Mouse (Mus musculus): ENCODE results near the gene Cmbl. TPM values are rescaled to one million over a fixed set of nuclear protein-coding genes. Genes with fewer than 3 reads are reported as not detected.

The Cmbl gene
- polyA plus RNA-seq, 1 experiment from 2014 or later = 12.4 TPM

DNA sequence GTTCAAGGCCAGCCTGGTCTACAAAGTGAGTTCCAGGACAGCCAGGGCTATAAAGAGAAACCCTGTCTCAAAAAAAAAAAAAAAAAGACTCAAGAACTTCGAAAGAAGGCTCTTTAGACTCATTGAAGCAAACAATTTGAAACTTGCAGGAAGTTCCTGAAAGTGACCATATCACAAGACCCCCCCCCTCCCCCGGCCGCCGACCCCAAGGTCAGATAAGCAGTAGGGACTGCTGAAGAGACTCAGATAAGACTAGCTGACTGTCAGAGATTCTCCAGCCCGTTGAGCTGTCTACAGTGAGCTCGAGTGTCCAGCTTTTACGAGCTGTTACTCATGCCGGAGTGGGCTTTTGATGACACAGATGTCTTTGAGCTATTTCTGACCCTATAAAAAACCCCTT lies 2.3 kb upstream of the Cmbl start:
- Histone ChIP-seq H3K4me3 (ENCODE audit: control insufficient read depth in 1 of 2, insufficient read depth in 1 of 2, low read depth in 1 of 2, low read length in 2 of 2) (no peak overlapping the region), H3K9ac (ENCODE audit: low read length) (no peak overlapping the region), H3K36me3 (ENCODE audit: control insufficient read depth, insufficient read depth, low read length) (no peaks in the 10 kb centered on the region), H3K9me3 (ENCODE audit: control insufficient read depth, low read length) (peaks cover 6% of the 10 kb centered on the region; the same call in 1 of the 2 replicates), H3K4me2 (ENCODE audit: low read length) (no peak overlapping the region), H3K27ac (replicated peaks in 1 of 2; ENCODE audit: control insufficient read depth in 1 of 2, insufficient read depth in 1 of 2, low read depth in 2 of 2, low read length in 2 of 2) (no peak overlapping the region), H3K27me3 (ENCODE audit: control insufficient read depth, insufficient read depth, low read length) (no peaks in the 10 kb centered on the region), H3K4me1 (ENCODE audit: control insufficient read depth in 2 of 2, insufficient read depth in 2 of 2, low read length in 2 of 2) (peaks cover 6 to 8% of the 10 kb centered on the region in 2 experiments; a peak in 3 of 4 replicates)
- 15% methylated on average over 8 of the region's 8 CpGs for WGBS
- ATAC-seq (ENCODE audit: insufficient number of reproducible peaks, insufficient read depth, low FRiP score, low read depth) = no peak

DNA sequence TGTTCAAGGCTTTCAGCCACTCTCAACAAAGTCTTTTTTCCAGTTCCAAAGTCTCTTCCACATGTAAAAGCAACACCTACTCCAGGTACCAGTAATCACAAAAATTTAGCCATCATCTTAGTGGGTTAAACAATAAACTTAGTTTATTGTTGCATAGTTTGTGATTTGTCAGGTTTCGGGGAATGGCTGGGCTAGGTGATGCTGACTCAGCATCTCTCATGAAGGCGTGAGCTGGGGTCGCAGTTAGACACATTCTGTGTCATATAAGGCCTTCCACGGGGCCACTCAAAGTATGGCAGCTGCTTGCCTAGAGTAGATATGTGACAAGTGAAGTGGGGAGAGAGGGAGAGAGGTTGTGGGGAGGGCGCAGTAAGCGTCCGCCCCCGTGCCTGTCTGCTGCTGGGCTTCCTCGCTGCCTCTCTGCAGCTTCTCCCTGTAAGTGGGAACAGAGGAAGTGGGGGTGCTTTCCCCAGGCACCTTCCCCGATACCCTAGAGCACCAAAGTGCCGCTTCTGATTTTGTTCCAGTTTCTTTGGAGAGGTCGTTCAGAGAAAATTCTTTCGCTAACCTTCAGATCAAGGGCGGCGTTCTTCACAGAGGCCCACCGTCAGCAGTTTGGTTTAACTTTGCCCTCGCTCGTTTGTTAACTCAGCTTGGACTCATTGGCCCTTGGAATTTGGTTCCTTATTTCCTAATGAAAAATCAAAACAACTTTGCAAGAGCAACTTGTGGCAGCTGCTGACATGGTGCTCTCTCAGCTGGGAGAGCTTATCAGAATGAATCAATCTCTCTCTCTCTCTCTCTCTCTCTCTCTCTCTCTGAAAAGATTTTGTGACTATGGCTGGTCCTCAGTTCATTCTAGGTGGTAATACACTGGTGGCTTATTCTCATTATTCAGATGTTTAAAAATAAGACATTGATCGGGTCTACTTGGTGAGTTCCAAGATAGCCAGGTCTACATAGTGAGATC lies 1.3 kb upstream of the Cmbl start:
- Histone ChIP-seq H3K4me2 (ENCODE audit: low read length) (peak overlapping the region; percentile 47), H3K4me3 (ENCODE audit: control insufficient read depth in 1 of 2, insufficient read depth in 1 of 2, low read depth in 1 of 2, low read length in 2 of 2) (0 out of 4 replicates have a peak overlapping the region, but pooled peaks of 1 of the 2 experiments have one; percentile 0), H3K27me3 (ENCODE audit: control insufficient read depth, insufficient read depth, low read length) (no peaks in the 10 kb centered on the region), H3K36me3 (ENCODE audit: control insufficient read depth, insufficient read depth, low read length) (no peaks in the 10 kb centered on the region), H3K9me3 (ENCODE audit: control insufficient read depth, low read length) (peaks cover 6% of the 10 kb centered on the region; the same call in 1 of the 2 replicates), H3K9ac (ENCODE audit: low read length) (no peak overlapping the region), H3K4me1 (ENCODE audit: control insufficient read depth in 2 of 2, insufficient read depth in 2 of 2, low read length in 2 of 2) (peaks cover 14 to 17% of the 10 kb centered on the region in 2 experiments), H3K27ac (replicated peaks in 1 of 2; ENCODE audit: control insufficient read depth in 1 of 2, insufficient read depth in 1 of 2, low read depth in 2 of 2, low read length in 2 of 2) (no peak overlapping the region)
- ATAC-seq (ENCODE audit: insufficient number of reproducible peaks, insufficient read depth, low FRiP score, low read depth) = no peak
- 42% methylated on average over 19 of the region's 19 CpGs for WGBS

DNA sequence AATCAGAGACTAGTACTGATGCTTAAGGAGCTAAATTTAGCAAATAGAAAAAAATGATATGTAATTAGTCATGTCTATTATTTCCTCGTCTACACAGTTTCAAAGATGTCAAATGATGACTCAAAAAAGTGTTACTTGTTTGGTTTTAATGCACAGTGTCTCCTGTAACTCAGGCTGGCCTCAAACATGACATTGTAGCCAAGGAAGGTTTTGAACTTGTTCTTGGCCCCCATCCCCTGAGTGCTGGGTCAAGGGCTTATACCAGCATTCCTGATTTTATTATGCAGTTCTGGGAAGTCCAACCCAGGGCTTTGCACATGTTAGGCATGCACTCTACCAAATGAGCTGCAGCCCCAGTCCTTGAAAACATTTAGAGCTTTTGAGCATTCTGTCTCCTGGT lies 597 bp downstream of the Cmbl start:
- Histone ChIP-seq H3K4me3 (ENCODE audit: control insufficient read depth in 1 of 2, insufficient read depth in 1 of 2, low read depth in 1 of 2, low read length in 2 of 2) (no peak overlapping the region), H3K4me1 (ENCODE audit: control insufficient read depth in 2 of 2, insufficient read depth in 2 of 2, low read length in 2 of 2) (peaks cover 20 to 24% of the 10 kb centered on the region in 2 experiments), H3K36me3 (ENCODE audit: control insufficient read depth, insufficient read depth, low read length) (no peaks in the 10 kb centered on the region), H3K27me3 (ENCODE audit: control insufficient read depth, insufficient read depth, low read length) (no peaks in the 10 kb centered on the region), H3K4me2 (ENCODE audit: low read length) (no peak overlapping the region), H3K9ac (ENCODE audit: low read length) (no peak overlapping the region), H3K27ac (replicated peaks in 1 of 2; ENCODE audit: control insufficient read depth in 1 of 2, insufficient read depth in 1 of 2, low read depth in 2 of 2, low read length in 2 of 2) (no peak overlapping the region), H3K9me3 (ENCODE audit: control insufficient read depth, low read length) (peaks cover 6% of the 10 kb centered on the region; the same call in 1 of the 2 replicates)
- ATAC-seq (ENCODE audit: insufficient number of reproducible peaks, insufficient read depth, low FRiP score, low read depth) = no peak
- WGBS = 53% methylated on average over 1 of the region's 1 CpGs

DNA sequence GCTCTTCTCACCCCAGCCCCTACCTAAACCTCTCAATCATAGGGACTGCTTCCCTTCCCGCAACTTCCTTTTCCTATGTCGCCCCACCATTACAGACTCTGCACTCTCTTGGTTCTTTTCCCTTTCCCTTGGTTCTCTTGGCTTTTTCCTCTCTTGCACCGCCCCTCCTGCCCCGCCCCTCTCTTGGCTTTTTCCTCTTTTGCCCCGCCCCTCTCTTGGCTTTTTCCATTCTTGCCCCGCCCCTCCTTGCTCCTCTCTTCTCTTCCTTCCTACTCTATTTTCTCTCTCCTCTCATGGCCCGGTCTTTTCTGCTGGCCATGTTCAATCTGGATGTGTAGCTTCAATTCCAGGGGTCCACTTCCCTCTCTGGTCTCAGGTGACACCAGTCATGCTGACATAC lies 2.2 kb downstream of the Cmbl start:
- no peak overlapping the region for H3K27ac ChIP-seq (replicated peaks in 1 of 2; ENCODE audit: control insufficient read depth in 1 of 2, insufficient read depth in 1 of 2, low read depth in 2 of 2, low read length in 2 of 2)
- H3K9me3 ChIP-seq (ENCODE audit: control insufficient read depth, low read length) = no peaks in the 10 kb centered on the region
- H3K36me3 ChIP-seq (ENCODE audit: control insufficient read depth, insufficient read depth, low read length) = no peaks in the 10 kb centered on the region
- no peaks in the 10 kb centered on the region for H3K27me3 ChIP-seq (ENCODE audit: control insufficient read depth, insufficient read depth, low read length)
- no peak for ATAC-seq (ENCODE audit: insufficient number of reproducible peaks, insufficient read depth, low FRiP score, low read depth)
- H3K4me1 ChIP-seq (ENCODE audit: control insufficient read depth in 2 of 2, insufficient read depth in 2 of 2, low read length in 2 of 2) = peaks cover 20 to 24% of the 10 kb centered on the region in 2 experiments
- H3K4me3 ChIP-seq (ENCODE audit: control insufficient read depth in 1 of 2, insufficient read depth in 1 of 2, low read depth in 1 of 2, low read length in 2 of 2) = no peak overlapping the region
- no peak overlapping the region for H3K9ac ChIP-seq (ENCODE audit: low read length)
- no peak overlapping the region for H3K4me2 ChIP-seq (ENCODE audit: low read length)
- WGBS = 75% methylated on average over 7 of the region's 7 CpGs

DNA sequence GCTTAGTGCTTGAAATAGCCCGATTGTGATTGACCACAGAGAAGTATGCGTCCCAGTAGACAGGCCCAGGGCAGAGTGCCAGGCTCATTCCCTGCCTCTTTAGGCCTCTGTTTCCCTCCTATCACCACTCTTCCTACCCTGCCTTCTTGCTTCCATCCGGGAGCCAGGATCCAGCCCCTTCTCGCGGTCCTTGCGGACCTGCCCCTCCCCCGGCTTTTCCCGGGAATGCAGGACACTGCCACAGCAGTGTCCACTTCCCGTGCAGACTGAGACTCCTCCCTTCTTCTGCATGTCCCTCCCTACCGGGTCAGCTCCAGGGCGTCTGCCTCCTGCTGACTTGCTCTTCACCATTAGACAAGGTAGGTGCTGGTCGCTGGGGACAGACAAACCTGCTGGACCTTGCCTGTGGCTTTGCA lies 3.4 kb downstream of the Cmbl start:
- H3K27ac ChIP-seq (replicated peaks in 1 of 2; ENCODE audit: control insufficient read depth in 1 of 2, insufficient read depth in 1 of 2, low read depth in 2 of 2, low read length in 2 of 2) = peak overlapping the region; percentile 64 to 71

DNA sequence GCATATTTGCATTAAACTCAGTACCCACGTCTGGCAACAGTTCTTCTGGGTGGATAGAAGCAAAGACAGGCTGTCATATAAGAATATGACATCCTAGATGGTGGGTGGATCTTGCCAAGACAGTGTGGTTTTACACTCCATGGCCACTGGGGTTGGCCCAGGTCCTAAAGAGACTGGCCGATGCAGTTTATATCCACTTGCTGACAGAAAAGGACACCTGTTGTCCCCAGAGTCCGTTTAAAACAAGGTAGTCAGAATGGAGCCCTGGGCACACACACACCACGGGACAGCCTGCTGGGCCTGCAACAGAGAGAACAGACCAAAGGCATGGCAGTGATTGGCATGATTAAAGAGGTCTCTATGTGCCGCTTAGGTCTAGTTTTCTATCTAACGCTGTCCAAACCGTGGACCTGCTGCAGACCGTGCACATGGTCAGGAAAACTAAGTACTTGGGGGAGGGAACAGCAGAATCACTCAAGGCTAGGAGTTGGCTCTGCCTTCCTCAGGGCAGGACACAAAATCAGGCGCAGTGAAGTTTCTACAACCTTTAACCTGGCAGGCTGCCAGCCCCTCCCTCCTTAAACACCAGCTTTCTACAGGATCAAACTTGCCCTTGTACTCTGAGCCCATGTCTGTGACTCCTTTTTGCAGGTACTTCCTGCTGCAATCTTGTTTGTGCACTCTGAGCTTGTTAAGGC lies 4.3 kb downstream of the Cmbl start:
- 49% methylated on average over 9 of the region's 9 CpGs for WGBS
- Histone ChIP-seq H3K4me1 (ENCODE audit: control insufficient read depth in 2 of 2, insufficient read depth in 2 of 2, low read length in 2 of 2) (peaks cover 14 to 17% of the 10 kb centered on the region in 2 experiments), H3K9ac (ENCODE audit: low read length) (no peak overlapping the region), H3K9me3 (ENCODE audit: control insufficient read depth, low read length) (no peaks in the 10 kb centered on the region), H3K4me3 (ENCODE audit: control insufficient read depth in 1 of 2, insufficient read depth in 1 of 2, low read depth in 1 of 2, low read length in 2 of 2) (no peak overlapping the region), H3K27ac (replicated peaks in 1 of 2; ENCODE audit: control insufficient read depth in 1 of 2, insufficient read depth in 1 of 2, low read depth in 2 of 2, low read length in 2 of 2) (0 out of 4 replicates have a peak overlapping the region, but pooled peaks of 1 of the 2 experiments have one; percentile 24), H3K36me3 (ENCODE audit: control insufficient read depth, insufficient read depth, low read length) (no peaks in the 10 kb centered on the region), H3K4me2 (ENCODE audit: low read length) (peak overlapping the region; percentile 60; the same call in 1 of the 2 replicates), H3K27me3 (ENCODE audit: control insufficient read depth, insufficient read depth, low read length) (no peaks in the 10 kb centered on the region)
- ATAC-seq (ENCODE audit: insufficient number of reproducible peaks, insufficient read depth, low FRiP score, low read depth) = no peak

More for the DNA sequence above, 3.4 kb downstream of the Cmbl start:
- Histone ChIP-seq H3K9me3 (ENCODE audit: control insufficient read depth, low read length) (no peaks in the 10 kb centered on the region), H3K4me1 (ENCODE audit: control insufficient read depth in 2 of 2, insufficient read depth in 2 of 2, low read length in 2 of 2) (peaks cover 17 to 19% of the 10 kb centered on the region in 2 experiments), H3K36me3 (ENCODE audit: control insufficient read depth, insufficient read depth, low read length) (no peaks in the 10 kb centered on the region), H3K9ac (ENCODE audit: low read length) (peak overlapping the region; percentile 55), H3K27me3 (ENCODE audit: control insufficient read depth, insufficient read depth, low read length) (no peaks in the 10 kb centered on the region), H3K4me2 (ENCODE audit: low read length) (peak overlapping the region; percentile 60), H3K4me3 (ENCODE audit: control insufficient read depth in 1 of 2, insufficient read depth in 1 of 2, low read depth in 1 of 2, low read length in 2 of 2) (peak overlapping the region; percentile 24; a peak in 3 of 4 replicates)
- WGBS = 3% methylated on average over 12 of the region's 12 CpGs
- ATAC-seq (ENCODE audit: insufficient number of reproducible peaks, insufficient read depth, low FRiP score, low read depth) = peak; percentile 81

DNA sequence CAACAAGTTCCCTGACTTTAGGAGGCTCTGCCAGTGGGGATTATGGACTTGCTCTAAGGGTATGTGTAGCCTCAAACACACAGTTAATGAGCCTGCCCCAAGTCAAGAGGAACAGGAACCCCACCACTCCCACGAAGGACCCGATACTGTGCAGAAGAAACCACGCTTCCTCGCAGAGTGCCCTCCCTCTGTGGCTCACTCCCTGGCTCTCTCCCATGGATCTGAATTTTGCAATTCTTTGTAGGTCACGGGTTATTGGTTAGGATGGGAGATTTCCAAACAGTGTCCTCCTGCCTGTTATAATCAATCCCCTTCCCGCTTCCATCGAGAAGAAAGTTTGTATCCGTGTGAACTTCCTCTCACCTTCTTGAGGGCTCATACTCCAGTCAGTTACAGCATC lies 5.8 kb downstream of the Cmbl start:
- no peaks in the 10 kb centered on the region for H3K27me3 ChIP-seq (ENCODE audit: control insufficient read depth, insufficient read depth, low read length)
- H3K4me3 ChIP-seq (ENCODE audit: control insufficient read depth in 1 of 2, insufficient read depth in 1 of 2, low read depth in 1 of 2, low read length in 2 of 2) = no peak overlapping the region
- peaks cover 14 to 17% of the 10 kb centered on the region in 2 experiments for H3K4me1 ChIP-seq (ENCODE audit: control insufficient read depth in 2 of 2, insufficient read depth in 2 of 2, low read length in 2 of 2)
- no peak for ATAC-seq (ENCODE audit: insufficient number of reproducible peaks, insufficient read depth, low FRiP score, low read depth)
- no peak overlapping the region for H3K9ac ChIP-seq (ENCODE audit: low read length)
- H3K36me3 ChIP-seq (ENCODE audit: control insufficient read depth, insufficient read depth, low read length) = no peaks in the 10 kb centered on the region
- WGBS = 86% methylated on average over 8 of the region's 8 CpGs
- no peak overlapping the region for H3K27ac ChIP-seq (replicated peaks in 1 of 2; ENCODE audit: control insufficient read depth in 1 of 2, insufficient read depth in 1 of 2, low read depth in 2 of 2, low read length in 2 of 2)
- H3K9me3 ChIP-seq (ENCODE audit: control insufficient read depth, low read length) = no peaks in the 10 kb centered on the region
- H3K4me2 ChIP-seq (ENCODE audit: low read length) = no peak overlapping the region
